Mouse (Mus musculus) G1E (cell line): ENCODE measurements around the gene Snx29.

ENCODE experiments used
- CTCF ChIP-seq: IDR thresholded peaks from 2 replicates; pipeline ENCODE4 v1.5.1; 2012; ENCODE audit warnings: low read depth, low read length, inconsistent platforms, mixed read lengths
- POLR2AphosphoS5 ChIP-seq: IDR thresholded peaks from 2 replicates; pipeline ENCODE4 v1.6.1; 2012; ENCODE audit warnings: low read depth, low read length, inconsistent platforms; ENCODE audit not compliant: insufficient replicate concordance
- TAL1 ChIP-seq: conservative IDR thresholded peaks from 2 replicates; pipeline ENCODE4 v1.6.1; 2012; ENCODE audit warnings: low read depth, low read length, inconsistent platforms, mixed read lengths

DNA sequence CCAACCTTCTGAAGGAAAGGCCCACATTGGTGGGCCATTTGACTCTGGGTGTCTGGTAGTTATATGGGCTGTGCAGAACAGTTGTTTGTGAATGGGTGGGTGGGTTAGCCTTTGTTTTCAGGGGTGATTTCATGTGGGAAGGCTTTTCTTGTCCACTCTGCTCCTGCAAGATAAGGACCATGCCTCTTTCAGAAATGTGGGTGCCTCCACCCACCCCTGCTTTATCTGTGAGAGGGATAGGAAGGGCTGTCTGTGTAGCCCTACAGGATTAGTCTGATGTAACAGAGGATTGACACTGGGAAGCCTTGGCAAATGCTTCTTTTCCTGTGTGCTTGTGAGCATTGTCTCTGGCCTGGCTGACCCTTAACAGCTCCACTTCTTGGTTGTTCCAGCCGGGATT lies 99.5 kb downstream of the Snx29 start:
- TF ChIP-seq TAL1 (no peak), CTCF (no peak), POLR2AphosphoS5 (no peak)
